Mouse (Mus musculus) intestine, embryonic 16.5 days (tissue): ENCODE results near the gene H2-M5. TPM values are rescaled to one million over a fixed set of nuclear protein-coding genes. Genes with fewer than 3 reads are reported as not detected.

ENCODE experiments used
- ATAC-seq: fragments of 200-750 bp; cut with Nextera tagmentation; 2 replicates; pipeline ENCODE4 v1.8.0; 2017; ENCODE audit warnings: moderate TSS enrichment, moderate library complexity
- H3K27ac ChIP-seq: fragments of 300-500 bp; sonication (generic); 2 replicates; pipeline ENCODE4 v1.5.1; 2014; ENCODE audit warnings: mild to moderate bottlenecking, low read length
- H3K27me3 ChIP-seq: fragments of 300-500 bp; sonication (generic); replicated peaks from 2 replicates; pipeline ENCODE4 v1.6.1; 2014; ENCODE audit warnings: low read length, control low read depth, mixed read lengths; ENCODE audit not compliant: control insufficient read depth, insufficient read depth
- H3K36me3 ChIP-seq: fragments of 300-500 bp; sonication (generic); 2 replicates; pipeline ENCODE4 v1.6.1; 2014; ENCODE audit warnings: low read length, control low read depth; ENCODE audit not compliant: control insufficient read depth, insufficient read depth
- H3K4me1 ChIP-seq: fragments of 300-500 bp; sonication (generic); 2 replicates; pipeline ENCODE4 v1.6.1; 2014; ENCODE audit warnings: low read length, control low read depth, mixed read lengths; ENCODE audit not compliant: control insufficient read depth, insufficient read depth
- H3K4me2 ChIP-seq: fragments of 300-500 bp; sonication (generic); 2 replicates; pipeline ENCODE4 v1.6.1; 2014; ENCODE audit warnings: low read depth, low read length, control low read depth
- H3K4me3 ChIP-seq: fragments of 300-500 bp; sonication (generic); 2 replicates; pipeline ENCODE4 v1.5.1; 2014; ENCODE audit warnings: mild to moderate bottlenecking, low read length
- H3K9ac ChIP-seq: fragments of 300-500 bp; sonication (generic); 2 replicates; pipeline ENCODE4 v1.6.1; 2014; ENCODE audit warnings: low read depth, low read length
- H3K9me3 ChIP-seq: fragments of 300-500 bp; sonication (generic); 2 replicates; pipeline ENCODE4 v1.6.1; 2016; ENCODE audit warnings: low read length, control low read depth; ENCODE audit not compliant: control insufficient read depth
- WGBS: fragments of 180-500 bp; shearing (Covaris S2); extraction: QIAGEN DNeasy Blood & Tissue Kit; methylation state at CpG from one replicate; pipeline ENCODE4 v1.1.7; 2014; 5-methylcytosine and 5-hydroxymethylcytosine counted together
- polyA plus RNA-seq: library from polyadenylated mRNA; unstranded; fragments of >200 nt; fragmentation: Nextera tagmentation; extraction: Ambion mirVana; gene quantifications from 2 replicates; pipeline ENCODE4 v1.2.1, GENCODE M21; 2015

Gene H2-M5
- polyA plus RNA-seq, 1 experiment from 2014 or later: 0.22 TPM

- H3K4me3 ChIP-seq: peak overlapping the region; percentile 30
- ATAC-seq: peak; percentile 45; the same call in 1 of the 2 replicates
These were observed 7.5 kb downstream of the H2-M5 start for GRCm38 (mm10) chr17:36981845-36982244.

GRCm38 (mm10) chr17:36981221-36981813 lies 8.0 kb downstream of the H2-M5 start, which contains the start of gene 2410137M14Rik:
Gene 2410137M14Rik, minus strand, starts transcription at chr17:36981237.
- Histone ChIP-seq H3K4me3 (peak within 1 kb of the TSS; percentile 30), H3K9ac (no peak within 1 kb of the TSS; the same call in 1 of the 2 replicates), H3K9me3 (no peaks in the 10 kb centered on the region), H3K27ac (no peak within 1 kb of the TSS), H3K27me3 (no peaks in the 10 kb centered on the region), H3K4me1 (peaks cover 14% of the 10 kb centered on the region; the same call in 1 of the 2 replicates), H3K4me2 (peak within 1 kb of the TSS; percentile 53), H3K36me3 (no peaks in the 10 kb centered on the region)
- WGBS: 10% methylated on average over 18 of the region's 18 CpGs
- ATAC-seq: peak; percentile 66

More at GRCm38 (mm10) chr17:36981845-36982244, 7.5 kb downstream of the H2-M5 start:
- 9% methylated on average over 4 of the region's 4 CpGs for WGBS
- Histone ChIP-seq H3K4me2 (peak overlapping the region; percentile 53), H3K9ac (no peak overlapping the region; the same call in 1 of the 2 replicates), H3K4me1 (peaks cover 14% of the 10 kb centered on the region; the same call in 1 of the 2 replicates), H3K9me3 (no peaks in the 10 kb centered on the region), H3K36me3 (no peaks in the 10 kb centered on the region), H3K27ac (no peak overlapping the region), H3K27me3 (no peaks in the 10 kb centered on the region)

- Histone ChIP-seq H3K4me2 (no peak overlapping the region), H3K27me3 (no peaks in the 10 kb centered on the region), H3K4me1 (no peaks in the 10 kb centered on the region), H3K27ac (no peak overlapping the region), H3K4me3 (no peak overlapping the region), H3K9ac (no peak overlapping the region), H3K9me3 (no peaks in the 10 kb centered on the region), H3K36me3 (no peaks in the 10 kb centered on the region)
- ATAC-seq: no peak
- 71% methylated on average over 8 of the region's 8 CpGs for WGBS
These were observed 16.0 kb downstream of the H2-M5 start for GRCm38 (mm10) chr17:36973271-36973787.

GRCm38 (mm10) chr17:36972791-36973190 lies 16.5 kb downstream of the H2-M5 start:
- 83% methylated on average over 3 of the region's 3 CpGs for WGBS
- Histone ChIP-seq H3K27ac (no peak overlapping the region), H3K9ac (no peak overlapping the region), H3K36me3 (no peaks in the 10 kb centered on the region), H3K4me2 (no peak overlapping the region), H3K27me3 (no peaks in the 10 kb centered on the region), H3K4me1 (no peaks in the 10 kb centered on the region), H3K9me3 (no peaks in the 10 kb centered on the region), H3K4me3 (no peak overlapping the region)
- ATAC-seq: no peak

GRCm38 (mm10) chr17:36971172-36971850 lies 18.0 kb downstream of the H2-M5 start:
- Histone ChIP-seq H3K9ac (no peak overlapping the region), H3K4me3 (no peak overlapping the region), H3K36me3 (no peaks in the 10 kb centered on the region), H3K27ac (no peak overlapping the region), H3K9me3 (no peaks in the 10 kb centered on the region), H3K27me3 (no peaks in the 10 kb centered on the region), H3K4me1 (no peaks in the 10 kb centered on the region), H3K4me2 (no peak overlapping the region)
- no peak for ATAC-seq
- 78% methylated on average over 6 of the region's 6 CpGs for WGBS

- Histone ChIP-seq H3K4me1 (no peaks in the 10 kb centered on the region), H3K36me3 (no peaks in the 10 kb centered on the region), H3K9me3 (no peaks in the 10 kb centered on the region), H3K9ac (no peak overlapping the region), H3K27ac (no peak overlapping the region), H3K4me2 (no peak overlapping the region), H3K27me3 (no peaks in the 10 kb centered on the region), H3K4me3 (no peak overlapping the region)
- 80% methylated on average over 14 of the region's 14 CpGs for WGBS
- ATAC-seq: peak; percentile 21; the same call in 1 of the 2 replicates
These were observed 18.9 kb downstream of the H2-M5 start for GRCm38 (mm10) chr17:36970316-36970890.

- Histone ChIP-seq H3K9me3 (no peaks in the 10 kb centered on the region), H3K4me1 (no peaks in the 10 kb centered on the region), H3K4me2 (no peak overlapping the region), H3K27me3 (no peaks in the 10 kb centered on the region), H3K27ac (no peak overlapping the region), H3K36me3 (no peaks in the 10 kb centered on the region), H3K4me3 (no peak overlapping the region), H3K9ac (no peak overlapping the region)
- 86% methylated on average over 1 of the region's 1 CpGs for WGBS
- no peak for ATAC-seq
These were observed 22.5 kb downstream of the H2-M5 start for GRCm38 (mm10) chr17:36966875-36967274.

- no peak for ATAC-seq
- Histone ChIP-seq H3K4me1 (0 out of 2 replicates have a peak, but pooled peaks cover 8% of the 10 kb centered on the region), H3K9me3 (no peaks in the 10 kb centered on the region), H3K4me3 (no peak overlapping the region), H3K36me3 (no peaks in the 10 kb centered on the region), H3K27ac (no peak overlapping the region), H3K4me2 (no peak overlapping the region), H3K9ac (no peak overlapping the region), H3K27me3 (no peaks in the 10 kb centered on the region)
- WGBS: 61% methylated on average over 1 of the region's 1 CpGs
These were observed 28.2 kb downstream of the H2-M5 start for GRCm38 (mm10) chr17:36961125-36961524.

GRCm38 (mm10) chr17:36958884-36959283 lies 30.5 kb downstream of the H2-M5 start:
- Histone ChIP-seq H3K27ac (0 out of 2 replicates have a peak overlapping the region, but pooled peaks have one; percentile 40), H3K36me3 (no peaks in the 10 kb centered on the region), H3K4me2 (peak overlapping the region; percentile 59), H3K27me3 (no peaks in the 10 kb centered on the region), H3K4me3 (peak overlapping the region; percentile 69), H3K4me1 (0 out of 2 replicates have a peak, but pooled peaks cover 8% of the 10 kb centered on the region), H3K9me3 (no peaks in the 10 kb centered on the region), H3K9ac (peak overlapping the region; percentile 82)
- 7% methylated on average over 12 of the region's 12 CpGs for WGBS
- peak; percentile 9; the same call in 1 of the 2 replicates for ATAC-seq
